Mouse (Mus musculus) spleen, postnatal 4 days (tissue): ENCODE measurements at regions not wholly inside any gene's neighbourhood (a gene's known extent, or its start where the extent isn't known, plus 50 kb on each side); places are given as distances from the start of the nearest gene placed in this dataset.

Experiments
- DNase-seq, 2 experiments: peaks; one replicate each; pipeline ENCODE4 v3.0.0; 2022; ENCODE audit warnings: low spot score in 2 of 2

GRCm38 (mm10) chr4:54027565-54028237, 201.9 kb downstream of the Tmem38b start:
- no peak for DNase-seq

- DNase-seq = no peak
Observed at GRCm38 (mm10) chr4:54045258-54046029, 219.6 kb downstream of the Tmem38b start.

GRCm38 (mm10) chr4:54064331-54064730, 238.5 kb downstream of the Tmem38b start:
- DNase-seq = no peak

GRCm38 (mm10) chr4:54071951-54072350, 246.1 kb downstream of the Tmem38b start:
- no peak for DNase-seq

GRCm38 (mm10) chr4:54072482-54072881, 246.6 kb downstream of the Tmem38b start:
- no peak for DNase-seq

- no peak for DNase-seq
Observed at GRCm38 (mm10) chr4:54072932-54073331, 247.1 kb downstream of the Tmem38b start.

GRCm38 (mm10) chr4:54073483-54073882, 247.6 kb downstream of the Tmem38b start:
- no peak for DNase-seq

GRCm38 (mm10) chr4:54074226-54074625, 248.4 kb downstream of the Tmem38b start:
- DNase-seq = no peak

- no peak for DNase-seq
Observed at GRCm38 (mm10) chr4:54080526-54080925, 254.7 kb downstream of the Tmem38b start.

GRCm38 (mm10) chr4:54081411-54081810, 255.6 kb downstream of the Tmem38b start:
- DNase-seq = no peak

- DNase-seq = no peak
Observed at GRCm38 (mm10) chr4:54084747-54085146, 258.9 kb downstream of the Tmem38b start.

- DNase-seq = no peak
Observed at GRCm38 (mm10) chr4:54094285-54094997, 268.6 kb downstream of the Tmem38b start.

- no peak for DNase-seq
Observed at GRCm38 (mm10) chr4:54095200-54095930, 269.5 kb downstream of the Tmem38b start.

GRCm38 (mm10) chr4:54097543-54097942, 271.7 kb downstream of the Tmem38b start:
- DNase-seq = no peak

GRCm38 (mm10) chr4:54100282-54100681, 274.4 kb downstream of the Tmem38b start:
- no peak for DNase-seq

- DNase-seq = no peak
Observed at GRCm38 (mm10) chr4:54106976-54107375, 281.1 kb downstream of the Tmem38b start.

- DNase-seq = no peak
Observed at GRCm38 (mm10) chr4:54116310-54116709, 290.5 kb downstream of the Tmem38b start.

- no peak for DNase-seq
Observed at GRCm38 (mm10) chr4:54118179-54118846, 292.5 kb downstream of the Tmem38b start.

GRCm38 (mm10) chr4:54128717-54129698, 303.2 kb downstream of the Tmem38b start:
- DNase-seq = no peak

GRCm38 (mm10) chr4:54156146-54156545, 330.3 kb downstream of the Tmem38b start:
- no peak for DNase-seq
